Mouse (Mus musculus) cerebellum, postnatal 10 days (tissue): Measurements from ENCODE around the gene 2410004B18Rik.
"Not testable (repeated sequence)": the region's sequence is repeated elsewhere in the genome, so short reads cannot be mapped to it uniquely, and the experiment has no call there.

Experiments
- DNase-seq, 2 experiments: peaks; one replicate each; pipeline ENCODE4 v3.0.0; 2021; ENCODE audit warnings: mixed read lengths in 2 of 2

Gene 2410004B18Rik

DNA sequence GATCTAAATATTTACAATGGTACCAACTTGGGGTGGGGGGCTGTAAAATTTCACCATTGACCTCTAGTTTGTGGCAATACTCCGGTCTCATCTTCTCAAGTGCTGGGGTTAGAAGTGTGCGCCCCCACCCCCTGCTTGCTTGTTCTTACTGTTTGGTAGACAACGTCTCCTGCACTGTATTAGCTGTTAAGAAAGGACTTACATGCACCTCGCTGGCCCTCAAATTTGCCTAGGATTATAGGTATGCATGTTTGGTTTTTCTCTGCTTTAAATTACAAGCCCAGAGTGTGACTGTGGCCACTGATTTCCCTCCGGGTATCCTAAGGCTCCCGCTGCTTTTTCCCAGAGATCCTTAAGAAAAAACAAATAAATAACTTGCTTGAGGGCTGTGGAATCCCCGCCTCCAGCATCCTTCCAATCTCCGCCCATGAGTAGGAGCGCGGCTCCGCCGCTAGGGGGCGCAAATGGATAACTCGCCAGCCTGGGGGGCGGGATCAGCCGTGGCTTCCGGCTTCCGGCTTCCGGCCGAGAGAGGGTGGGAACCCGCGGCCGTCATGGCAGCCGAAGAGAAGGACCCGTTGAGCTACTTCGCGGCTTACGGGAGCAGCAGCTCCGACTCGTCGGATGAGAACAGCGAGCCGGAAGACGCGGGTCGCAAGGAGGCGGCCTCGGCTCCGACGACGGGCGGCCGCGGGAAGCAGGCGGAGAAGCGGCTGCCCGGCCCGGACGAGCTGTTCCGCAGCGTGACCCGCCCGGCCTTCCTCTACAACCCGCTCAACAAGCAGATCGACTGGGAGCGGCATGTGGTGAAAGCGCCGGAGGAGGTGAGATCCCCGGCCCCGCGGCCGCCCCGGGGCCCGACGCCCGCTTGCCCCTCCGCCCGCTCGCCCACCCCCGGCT, at the start of gene 2410004B18Rik:
Gene 2410004B18Rik (plus strand): TSS at position 510 of the 900 bp plus-strand sequence.
- DNase-seq = peak; percentile 96 to 97

DNA sequence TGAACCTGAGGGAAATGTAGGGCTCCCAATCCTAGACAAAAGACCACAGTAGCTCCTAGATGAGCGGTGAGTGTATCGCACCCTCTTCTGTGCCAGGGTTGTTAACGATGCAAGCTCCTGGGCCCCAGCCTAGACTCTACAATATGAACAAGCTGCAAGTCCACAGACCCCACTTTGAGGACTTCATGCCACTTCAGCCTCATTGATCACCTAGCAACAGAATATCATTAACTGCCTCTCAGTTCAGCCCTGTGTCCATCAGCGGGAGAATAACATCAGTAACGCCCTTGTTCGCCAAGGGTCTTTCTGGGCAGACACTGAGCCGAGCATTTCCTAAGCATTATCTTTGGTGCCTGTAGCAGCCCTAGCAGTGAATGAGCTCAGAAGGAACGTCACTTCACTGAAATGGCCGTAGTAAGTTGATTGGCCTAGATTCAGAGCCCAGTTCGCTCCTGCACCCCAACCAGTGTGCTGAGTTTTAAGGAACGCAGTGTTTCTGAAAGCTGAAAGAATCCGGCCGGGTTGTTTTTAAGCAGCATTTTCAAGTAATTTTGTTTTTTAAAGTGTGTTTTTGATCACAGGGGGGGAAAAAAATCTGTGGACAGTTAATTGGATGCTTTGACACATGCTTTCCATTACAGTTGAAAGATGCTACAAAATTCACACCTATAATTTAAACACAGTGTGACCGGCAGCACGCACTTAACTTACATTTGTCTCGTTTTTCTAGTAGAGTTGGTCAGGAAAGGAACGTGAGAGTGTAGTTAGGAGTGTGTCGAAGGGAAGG, 47.3 kb upstream of the 2410004B18Rik start:
- peak in 1 of 2 experiments; percentile 13 for DNase-seq

DNA sequence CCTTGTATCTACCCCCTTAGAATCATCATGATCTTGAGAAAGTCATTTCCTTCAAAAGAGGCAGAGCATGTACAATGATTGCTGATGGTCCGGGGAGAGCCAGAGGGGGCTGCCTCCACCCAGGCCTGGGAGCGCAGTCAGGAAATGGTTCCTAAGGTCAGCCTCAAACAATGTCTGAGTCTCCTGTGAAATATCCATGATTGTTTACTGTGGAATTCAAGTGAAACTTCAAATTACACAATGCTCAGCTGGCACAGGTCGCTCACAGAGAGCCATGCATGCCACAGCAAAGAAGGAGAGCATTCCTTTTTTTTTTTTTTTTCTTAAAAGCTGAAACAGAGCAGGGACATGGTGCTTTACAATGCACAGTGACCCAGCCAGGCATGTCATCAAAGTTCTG, 45.4 kb upstream of the 2410004B18Rik start:
- DNase-seq = no peak

DNA sequence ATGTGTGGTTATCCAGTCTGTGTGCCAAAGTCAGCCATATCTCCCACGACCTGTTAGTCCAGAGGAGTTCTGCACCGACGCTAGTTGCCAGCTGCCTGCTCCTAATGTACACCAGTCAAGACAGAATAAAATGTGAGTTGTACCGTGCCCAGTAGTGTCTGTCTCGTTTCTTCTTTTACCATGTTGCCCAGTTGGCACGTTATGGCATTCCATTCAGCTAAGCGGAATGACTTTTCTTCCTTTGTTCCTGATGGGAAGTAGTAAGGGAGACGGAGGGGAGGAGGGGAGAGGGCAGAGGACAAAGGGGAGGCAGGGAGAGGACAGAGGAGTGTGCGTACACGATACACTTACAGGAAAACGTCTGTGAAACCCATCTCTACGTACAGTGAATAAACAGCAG, 43.7 kb upstream of the 2410004B18Rik start:
- DNase-seq = peak in 1 of 2 experiments; percentile 18

DNA sequence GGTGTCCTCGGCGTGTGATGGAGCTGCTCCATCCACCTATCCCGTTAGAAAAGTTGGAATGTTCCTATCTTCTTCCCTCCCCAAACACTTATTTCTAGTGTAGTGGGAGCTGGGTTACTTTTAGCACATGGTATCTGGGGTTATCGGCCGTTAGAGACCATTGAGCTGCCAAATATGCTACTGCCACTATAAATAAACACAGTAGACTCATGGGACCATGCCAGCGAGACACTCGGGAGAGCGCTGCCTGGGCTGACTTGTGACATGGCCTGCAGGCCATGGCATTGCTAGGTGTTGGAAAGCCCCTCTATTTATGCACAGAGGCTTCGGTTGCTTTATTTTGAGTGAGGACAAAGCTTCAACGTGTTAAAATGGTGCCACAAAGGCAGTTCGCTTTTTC, 40.1 kb upstream of the 2410004B18Rik start:
- DNase-seq = no peak

DNA sequence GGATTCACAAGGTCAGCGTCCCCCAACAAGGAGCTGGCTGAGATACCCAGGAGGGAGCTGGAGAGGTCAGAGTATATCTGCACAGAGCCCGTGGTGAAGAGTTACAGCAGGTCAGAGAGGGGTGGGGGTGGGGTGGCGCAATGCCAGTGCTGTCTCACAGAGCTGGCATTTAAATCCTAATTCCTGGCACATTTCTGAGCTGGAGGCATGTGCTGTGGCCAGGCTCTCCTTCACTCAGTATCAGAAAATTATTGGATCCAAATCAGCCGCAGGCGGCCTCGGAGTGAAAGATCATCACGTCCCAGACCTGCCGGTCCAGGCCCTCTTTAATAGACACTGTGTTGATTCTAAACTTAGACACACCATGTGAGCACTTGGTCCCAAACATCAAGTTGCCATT, 38.0 kb upstream of the 2410004B18Rik start:
- DNase-seq = peak; percentile 51 to 60

DNA sequence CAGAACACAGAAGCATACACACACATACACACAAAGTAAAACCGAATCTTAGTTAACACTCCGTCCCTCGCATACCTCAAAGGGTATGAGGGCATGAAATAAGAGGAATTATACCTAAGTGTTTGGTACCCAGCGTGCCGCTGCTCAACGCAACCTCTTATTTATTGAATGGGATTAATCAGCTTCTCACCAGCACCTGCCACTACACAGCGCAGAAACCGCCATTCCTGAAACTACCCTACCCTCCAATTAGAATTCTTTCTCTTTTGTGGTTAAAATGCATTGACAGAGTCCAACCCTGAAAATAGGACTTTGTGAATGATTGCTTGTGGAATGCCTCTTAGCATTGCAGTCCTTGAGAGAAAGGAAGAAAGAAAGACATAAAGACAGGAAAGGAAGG, 34.3 kb upstream of the 2410004B18Rik start:
- no peak for DNase-seq

DNA sequence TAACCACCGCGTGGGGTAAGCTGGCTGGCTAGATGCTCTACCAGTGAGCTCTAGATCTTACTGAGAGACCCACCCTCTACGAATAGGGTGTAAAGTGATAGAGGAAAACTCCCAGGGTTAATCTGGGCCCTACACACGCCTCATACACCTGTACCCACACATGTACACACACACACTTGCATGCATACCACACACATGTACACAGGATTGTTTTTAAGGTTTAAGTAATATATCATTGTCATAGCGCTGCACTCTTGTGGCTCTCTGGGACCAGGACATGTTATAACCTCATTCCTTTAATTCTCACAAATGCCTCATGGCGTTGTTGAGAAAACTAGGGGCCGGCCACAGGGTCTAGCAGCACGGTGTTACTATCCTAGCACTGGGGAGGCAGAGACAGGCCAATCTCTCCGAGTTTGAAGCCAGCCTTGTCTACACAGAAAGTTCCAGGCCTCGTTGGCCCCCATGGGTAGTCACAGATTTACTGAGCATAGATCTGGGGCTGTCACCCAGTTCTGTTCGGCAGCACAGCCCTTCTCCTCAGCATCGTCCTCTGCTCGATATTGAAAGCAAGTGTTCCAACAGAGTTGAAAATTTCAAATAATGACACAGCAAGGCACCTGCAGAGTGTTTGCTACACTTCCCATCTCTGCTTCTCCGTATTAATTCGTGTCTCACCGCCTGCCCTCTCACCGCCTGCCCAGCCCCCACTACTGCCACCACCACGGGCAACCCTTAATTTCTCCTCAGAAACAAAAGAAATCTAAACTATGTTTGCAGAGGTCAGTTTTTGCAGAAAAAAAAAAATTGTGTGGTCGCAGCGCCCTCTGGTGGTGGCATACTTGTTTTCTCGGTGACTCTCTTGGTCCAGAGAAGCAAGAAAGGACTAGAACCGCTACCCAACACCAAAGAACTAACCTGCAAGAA, 32.7 kb upstream of the 2410004B18Rik start:
- DNase-seq = peak; percentile 81 to 88

DNA sequence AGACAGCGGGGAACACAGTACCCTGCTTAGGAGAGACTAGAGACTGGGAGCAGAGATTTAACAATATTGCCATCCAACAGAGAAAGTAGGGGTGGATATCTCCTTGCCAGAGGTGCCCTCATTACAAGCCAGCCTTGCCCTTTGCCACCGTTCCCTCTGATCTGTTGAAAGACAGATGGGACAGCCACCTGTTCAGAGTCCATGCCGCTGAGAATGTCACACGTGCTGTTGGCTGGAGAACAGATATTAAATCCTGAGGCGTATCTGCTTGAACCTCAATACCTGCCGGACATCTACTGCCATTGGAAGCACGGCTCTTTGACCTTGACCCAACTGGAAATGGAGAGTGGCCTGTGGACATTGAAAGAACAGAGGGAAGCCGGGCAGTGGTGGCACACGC, 31.2 kb upstream of the 2410004B18Rik start:
- no peak for DNase-seq

DNA sequence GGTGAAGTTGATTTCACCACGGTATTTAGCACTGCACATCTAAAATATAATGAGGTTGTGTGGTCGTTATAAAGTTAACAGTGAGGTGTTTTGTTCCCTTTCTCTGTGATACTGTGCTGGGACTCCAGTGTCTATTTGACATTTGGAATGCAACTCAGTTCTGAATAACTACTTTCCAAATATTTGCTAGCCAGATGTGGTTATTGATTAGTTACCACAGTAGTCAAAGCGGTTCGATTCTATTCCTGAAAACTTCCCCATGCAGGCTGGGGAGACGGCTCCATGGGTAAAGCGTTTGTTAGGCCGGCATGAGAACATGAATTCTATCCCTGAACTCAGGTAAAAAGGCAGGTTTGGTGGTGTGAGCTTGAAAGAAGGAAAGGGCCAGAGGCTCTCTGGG, 25.3 kb upstream of the 2410004B18Rik start:
- no peak for DNase-seq

DNA sequence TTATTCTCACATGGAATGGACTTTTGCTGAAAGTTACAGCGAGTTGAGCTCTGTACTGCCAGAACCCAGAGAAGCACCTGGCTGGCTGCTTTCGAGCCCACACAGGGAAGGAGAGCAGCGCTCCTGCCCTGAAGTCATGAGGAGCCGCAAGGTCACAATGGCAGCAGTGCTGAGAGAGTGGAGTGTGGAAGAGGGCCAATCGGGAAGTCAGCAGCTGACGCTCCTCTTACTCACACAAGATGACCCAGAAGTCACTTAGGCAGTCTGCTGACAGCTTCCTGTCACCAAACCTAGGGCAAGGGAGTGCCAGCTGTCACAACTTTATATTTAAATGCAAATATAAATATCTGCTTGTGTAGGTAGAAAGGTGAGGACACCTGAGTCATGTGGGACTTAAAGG, 24.6 kb upstream of the 2410004B18Rik start:
- DNase-seq = no peak

DNA sequence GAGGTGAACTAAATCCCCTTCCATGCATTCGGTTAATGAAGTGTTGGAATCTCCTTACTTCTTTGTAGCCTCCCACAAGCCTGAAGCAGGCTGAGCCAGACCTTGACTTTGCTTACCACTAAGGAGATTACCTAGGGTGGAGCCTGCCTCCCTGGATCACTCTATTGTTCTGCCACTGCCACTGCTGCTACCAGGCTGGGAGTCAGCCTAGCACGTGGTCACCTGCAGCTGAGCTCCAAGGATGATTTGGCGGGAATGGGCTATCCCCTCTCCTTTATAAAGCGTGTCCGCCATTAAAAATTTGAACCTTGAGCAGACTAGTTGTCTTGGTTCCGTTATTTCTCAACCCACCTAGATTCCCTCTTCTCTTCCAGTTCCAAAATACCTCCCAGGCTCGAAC, 23.9 kb upstream of the 2410004B18Rik start:
- not testable (repeated sequence) for DNase-seq

DNA sequence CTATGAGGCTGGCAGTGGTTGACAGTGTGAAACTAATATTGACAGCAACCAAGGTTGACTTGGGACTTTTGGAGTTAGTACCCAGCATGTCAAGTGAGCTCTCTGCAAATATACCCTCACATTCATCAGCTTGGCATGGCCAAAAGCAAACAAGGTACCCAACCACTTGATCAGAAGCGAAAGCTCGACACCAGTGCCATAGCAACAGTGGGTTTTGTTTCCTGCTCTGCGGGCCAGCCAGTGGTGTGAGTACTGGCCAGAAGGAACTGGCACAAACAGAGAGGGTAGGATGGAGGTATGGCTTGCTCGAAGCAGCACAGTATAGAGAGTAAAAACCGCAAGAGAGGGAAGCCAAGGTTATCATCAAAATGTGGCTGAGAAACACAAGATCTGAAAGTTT, 21.4 kb upstream of the 2410004B18Rik start:
- DNase-seq = no peak

DNA sequence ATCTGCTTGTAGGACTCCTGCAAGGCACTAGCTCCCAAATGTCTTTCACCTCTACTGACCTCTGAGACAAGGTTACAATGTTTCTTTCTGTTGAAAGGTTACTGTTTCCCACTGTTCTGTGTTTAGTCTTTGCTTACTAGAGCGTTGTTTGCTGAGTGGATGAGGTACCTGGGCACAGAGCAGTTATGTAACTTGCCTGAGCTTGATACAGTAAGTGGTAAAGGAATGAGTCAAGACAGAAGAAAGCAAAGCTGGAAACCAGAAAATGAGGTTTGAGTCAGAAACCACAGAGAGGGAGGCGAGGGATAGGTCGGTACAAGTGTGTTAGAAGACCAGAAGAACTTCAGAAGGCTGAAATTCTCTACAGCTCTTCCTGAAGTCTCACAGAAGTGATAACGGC, 21.0 kb upstream of the 2410004B18Rik start:
- no peak for DNase-seq

DNA sequence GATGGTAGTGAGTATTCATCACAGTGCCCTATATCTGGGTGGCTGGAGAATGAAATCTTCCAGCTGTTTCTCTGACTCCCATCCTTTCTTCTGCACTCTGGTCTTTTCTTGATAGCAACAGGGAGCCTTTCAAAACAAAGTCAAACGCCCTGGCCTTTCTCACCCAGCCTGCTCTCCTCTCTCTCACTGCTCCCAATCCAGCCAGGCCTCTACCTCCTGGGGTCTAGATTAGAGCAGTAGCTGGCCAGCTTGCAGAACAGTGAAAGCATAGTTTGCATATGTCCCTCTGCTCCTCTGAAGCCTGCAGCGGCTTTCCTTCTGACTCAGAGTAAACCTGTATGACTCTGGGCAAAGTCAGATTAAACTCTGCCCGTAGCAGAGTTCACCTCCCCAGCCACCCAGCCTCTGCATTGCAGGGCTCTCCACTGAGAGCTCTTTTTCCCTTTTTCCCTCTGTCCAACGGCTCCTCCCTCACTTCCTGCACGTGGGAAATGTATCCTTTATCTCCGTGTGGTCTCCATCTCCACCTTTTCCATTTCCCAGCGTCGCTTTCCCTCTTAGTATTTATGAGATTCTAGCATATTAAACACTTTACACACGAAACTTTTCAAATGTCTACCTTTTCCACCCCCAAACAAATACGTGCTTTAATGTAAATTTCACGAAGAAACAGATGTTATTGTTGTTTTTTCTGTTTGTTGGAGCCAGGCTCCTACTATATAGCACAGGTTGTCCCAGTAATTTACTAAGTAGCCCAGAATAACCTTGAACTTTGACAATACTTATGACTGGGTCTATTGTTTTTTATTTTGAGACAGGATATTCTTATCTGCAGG, 15.6 kb upstream of the 2410004B18Rik start, which contains the start of gene Bcl10:
Gene Bcl10 (plus strand): TSS at position 786 of the 836 bp plus-strand sequence.
- no peak for DNase-seq

DNA sequence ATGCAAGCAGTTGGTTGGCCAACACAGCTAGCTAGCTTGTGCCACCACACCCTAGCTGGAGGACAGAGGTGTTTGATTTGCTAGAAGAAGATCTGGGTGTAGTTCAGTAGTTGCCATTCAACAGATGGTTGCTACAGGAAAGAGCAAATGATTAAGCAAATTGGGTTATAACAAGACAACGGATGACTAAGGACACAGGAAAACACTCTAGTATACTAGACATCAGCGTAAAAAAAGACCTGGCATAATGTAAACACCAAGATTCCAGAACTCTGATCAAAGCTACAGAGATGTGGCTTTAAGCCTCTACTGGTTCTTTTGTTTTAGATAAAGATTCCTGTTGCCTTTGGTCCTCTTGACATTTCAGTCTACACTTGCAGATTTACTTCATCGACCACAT, 14.8 kb upstream of the 2410004B18Rik start:
- no peak for DNase-seq

DNA sequence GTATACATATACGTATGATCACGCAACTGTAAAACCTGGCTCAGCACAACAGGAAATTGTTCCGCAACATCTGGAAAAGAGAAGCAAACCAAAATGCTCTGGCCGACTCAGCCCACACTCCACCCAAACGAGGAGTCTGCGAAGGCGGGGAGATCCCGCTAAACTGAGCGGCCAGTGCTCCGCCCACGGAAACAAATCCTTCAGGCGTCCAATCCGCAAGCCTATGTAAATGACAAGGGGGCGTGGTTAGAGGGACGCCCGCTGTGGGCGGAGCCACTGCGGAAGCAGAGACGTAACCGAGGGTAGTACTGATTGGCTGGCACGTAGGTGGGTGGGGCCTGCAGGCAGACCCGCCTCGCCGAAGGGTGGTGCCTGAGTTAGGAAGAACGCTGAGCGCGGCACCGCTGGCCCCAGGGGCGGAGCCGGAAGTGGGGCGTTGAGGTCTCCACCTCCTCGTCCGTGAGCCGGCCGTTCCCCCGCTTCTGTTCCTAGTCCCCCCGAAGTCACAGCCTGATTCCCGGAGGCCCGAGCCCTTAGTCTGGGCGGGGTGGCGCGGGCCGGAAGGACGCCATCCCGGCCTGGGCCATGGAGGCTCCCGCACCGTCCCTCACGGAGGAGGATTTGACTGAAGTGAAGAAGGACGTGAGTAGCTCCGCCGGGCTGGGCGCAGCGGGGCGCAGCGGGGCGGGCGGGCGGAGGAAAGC, 13.8 kb upstream of the 2410004B18Rik start:
- DNase-seq = peak; percentile 98 to 99

DNA sequence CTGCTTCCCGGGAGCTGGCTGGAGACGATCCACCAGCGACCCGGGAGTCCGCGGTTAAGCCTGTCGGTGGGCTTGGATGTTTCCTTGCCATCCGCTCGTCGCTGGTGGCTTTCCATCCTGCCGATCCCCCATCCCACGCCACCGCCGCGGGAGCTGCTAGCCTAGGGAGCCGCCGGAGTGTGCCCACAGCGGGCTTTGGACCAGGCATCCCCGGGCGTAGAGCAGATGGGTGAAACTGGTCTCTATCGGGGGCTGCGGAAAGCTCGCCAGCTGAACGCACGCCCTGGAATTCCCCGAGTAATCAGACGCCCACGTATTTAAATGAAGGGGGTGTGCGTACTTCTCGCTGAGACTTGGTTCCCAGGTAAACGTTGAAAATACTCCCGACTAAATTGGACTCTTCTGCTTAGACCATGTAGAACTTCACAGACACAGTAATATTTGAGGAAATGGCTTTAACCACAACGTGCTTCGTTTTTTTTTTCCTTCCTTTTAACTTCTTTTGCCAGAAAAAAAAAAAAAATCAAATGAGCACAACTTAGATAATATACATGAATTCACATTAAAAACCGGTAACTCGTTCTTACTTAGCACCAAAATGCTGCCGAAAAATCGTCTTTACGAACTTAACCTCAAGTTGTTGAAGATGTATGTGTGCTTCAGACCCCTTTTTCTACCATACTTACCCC, 13.0 kb upstream of the 2410004B18Rik start:
- peak; percentile 73 to 75 for DNase-seq

DNA sequence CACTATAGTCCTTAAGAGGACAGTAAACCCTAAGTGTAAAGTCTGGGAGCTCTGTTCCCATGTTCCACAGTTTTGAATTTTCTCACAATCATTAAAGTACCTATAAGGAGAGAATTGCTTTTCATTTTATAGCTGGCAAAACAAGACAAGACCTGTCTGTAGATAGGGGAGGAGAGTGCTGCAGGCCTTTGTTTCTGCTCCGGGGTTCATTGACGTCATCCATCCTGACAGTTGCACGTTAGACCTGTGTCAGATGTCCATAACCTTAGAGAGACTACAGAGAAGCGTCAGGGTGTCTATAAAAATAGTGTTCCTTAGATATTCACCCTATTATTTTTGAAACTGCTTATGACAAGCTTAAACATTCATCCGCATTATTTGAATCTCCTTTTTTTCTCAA, 12.3 kb upstream of the 2410004B18Rik start:
- DNase-seq = no peak
